Mouse (Mus musculus) liver, postnatal 0 days (tissue): ENCODE results near the gene Tbc1d23.

Experiments used
- CTCF ChIP-seq: sonication (generic); IDR thresholded peaks from 2 replicates; pipeline ENCODE4 v1.5.1; 2016; ENCODE audit warnings: antibody characterized with exemption, low read depth
- EP300 ChIP-seq: IDR thresholded peaks from 2 replicates; pipeline ENCODE4 v1.6.1; 2016; ENCODE audit warnings: antibody characterized with exemption, low read depth, mild to moderate bottlenecking

GRCm38 (mm10) chr16:57155899-57156298, 75.4 kb downstream of the Tbc1d23 start:
- TF ChIP-seq CTCF (no peak), EP300 (no peak)
